Mouse (Mus musculus): ENCODE measurements around the gene Pdzd8.
A peak's percentile ranks its signal among the peaks of the same experiment; 100 is the strongest.

Gene Pdzd8

GRCm38 (mm10) chr19:59363666-59364065 lies 18.1 kb upstream of the Pdzd8 start:
- H3K27me3 ChIP-seq (ENCODE audit: control insufficient read depth, insufficient read depth, low read length, poor library complexity, severe bottlenecking): no peaks in the 10 kb centered on the region; the same call in 1 of the 2 replicates
- H3K36me3 ChIP-seq (ENCODE audit: control insufficient read depth, insufficient read depth, low read length, poor library complexity, severe bottlenecking): no peaks in the 10 kb centered on the region
- no peak for DNase-seq (ENCODE audit: low read depth, low spot score)

- no peaks in the 10 kb centered on the region for H3K36me3 ChIP-seq (ENCODE audit: control insufficient read depth, insufficient read depth, low read length, poor library complexity, severe bottlenecking)
- H3K27me3 ChIP-seq (ENCODE audit: control insufficient read depth, insufficient read depth, low read length, poor library complexity, severe bottlenecking): no peaks in the 10 kb centered on the region; the same call in 1 of the 2 replicates
- DNase-seq (ENCODE audit: low read depth, low spot score): no peak
Observed at GRCm38 (mm10) chr19:59362646-59363045, 17.1 kb upstream of the Pdzd8 start.

- no peak for DNase-seq (ENCODE audit: low read depth, low spot score)
- H3K36me3 ChIP-seq (ENCODE audit: control insufficient read depth, insufficient read depth, low read length, poor library complexity, severe bottlenecking): no peaks in the 10 kb centered on the region
Observed at GRCm38 (mm10) chr19:59360486-59360896, 14.9 kb upstream of the Pdzd8 start.

GRCm38 (mm10) chr19:59359202-59359601 lies 13.6 kb upstream of the Pdzd8 start:
- DNase-seq (ENCODE audit: low read depth, low spot score): no peak
- H3K27me3 ChIP-seq (ENCODE audit: control insufficient read depth, insufficient read depth, low read length, poor library complexity, severe bottlenecking): no peaks in the 10 kb centered on the region
- H3K36me3 ChIP-seq (ENCODE audit: control insufficient read depth, insufficient read depth, low read length, poor library complexity, severe bottlenecking): no peaks in the 10 kb centered on the region

More at GRCm38 (mm10) chr19:59360486-59360896, 14.9 kb upstream of the Pdzd8 start:
- H3K27me3 ChIP-seq (ENCODE audit: control insufficient read depth, insufficient read depth, low read length, poor library complexity, severe bottlenecking): no peaks in the 10 kb centered on the region

- H3K36me3 ChIP-seq (ENCODE audit: control insufficient read depth, insufficient read depth, low read length, poor library complexity, severe bottlenecking): no peaks in the 10 kb centered on the region
- no peak for DNase-seq (ENCODE audit: low read depth, low spot score)
- H3K27me3 ChIP-seq (ENCODE audit: control insufficient read depth, insufficient read depth, low read length, poor library complexity, severe bottlenecking): no peaks in the 10 kb centered on the region
Observed at GRCm38 (mm10) chr19:59357878-59358277, 12.3 kb upstream of the Pdzd8 start.

GRCm38 (mm10) chr19:59356843-59357595 lies 11.4 kb upstream of the Pdzd8 start:
- H3K27me3 ChIP-seq (ENCODE audit: control insufficient read depth, insufficient read depth, low read length, poor library complexity, severe bottlenecking): no peaks in the 10 kb centered on the region
- H3K36me3 ChIP-seq (ENCODE audit: control insufficient read depth, insufficient read depth, low read length, poor library complexity, severe bottlenecking): no peaks in the 10 kb centered on the region
- no peak for DNase-seq (ENCODE audit: low read depth, low spot score)

GRCm38 (mm10) chr19:59356388-59356787 lies 10.8 kb upstream of the Pdzd8 start:
- DNase-seq (ENCODE audit: low read depth, low spot score): no peak
- Histone ChIP-seq H3K27me3 (ENCODE audit: control insufficient read depth, insufficient read depth, low read length, poor library complexity, severe bottlenecking) (no peaks in the 10 kb centered on the region), H3K36me3 (ENCODE audit: control insufficient read depth, insufficient read depth, low read length, poor library complexity, severe bottlenecking) (no peaks in the 10 kb centered on the region)

- DNase-seq (ENCODE audit: low read depth, low spot score): no peak
- no peaks in the 10 kb centered on the region for H3K27me3 ChIP-seq (ENCODE audit: control insufficient read depth, insufficient read depth, low read length, poor library complexity, severe bottlenecking)
- H3K36me3 ChIP-seq (ENCODE audit: control insufficient read depth, insufficient read depth, low read length, poor library complexity, severe bottlenecking): no peaks in the 10 kb centered on the region
Observed at GRCm38 (mm10) chr19:59354906-59355305, 9.3 kb upstream of the Pdzd8 start.

GRCm38 (mm10) chr19:59352760-59353159 lies 7.2 kb upstream of the Pdzd8 start:
- Histone ChIP-seq H3K36me3 (ENCODE audit: control insufficient read depth, insufficient read depth, low read length, poor library complexity, severe bottlenecking) (no peaks in the 10 kb centered on the region), H3K27me3 (ENCODE audit: control insufficient read depth, insufficient read depth, low read length, poor library complexity, severe bottlenecking) (no peaks in the 10 kb centered on the region)
- no peak for DNase-seq (ENCODE audit: low read depth, low spot score)

- H3K36me3 ChIP-seq (ENCODE audit: control insufficient read depth, insufficient read depth, low read length, poor library complexity, severe bottlenecking): no peaks in the 10 kb centered on the region
- no peaks in the 10 kb centered on the region for H3K27me3 ChIP-seq (ENCODE audit: control insufficient read depth, insufficient read depth, low read length, poor library complexity, severe bottlenecking)
- no peak for DNase-seq (ENCODE audit: low read depth, low spot score)
Observed at GRCm38 (mm10) chr19:59351151-59351889, 5.7 kb upstream of the Pdzd8 start.

- Histone ChIP-seq H3K36me3 (ENCODE audit: control insufficient read depth, insufficient read depth, low read length, poor library complexity, severe bottlenecking) (no peaks in the 10 kb centered on the region), H3K27me3 (ENCODE audit: control insufficient read depth, insufficient read depth, low read length, poor library complexity, severe bottlenecking) (no peaks in the 10 kb centered on the region)
- DNase-seq (ENCODE audit: low read depth, low spot score): peak; percentile 61
Observed at GRCm38 (mm10) chr19:59350273-59350903, 4.8 kb upstream of the Pdzd8 start.

- H3K36me3 ChIP-seq (ENCODE audit: control insufficient read depth, insufficient read depth, low read length, poor library complexity, severe bottlenecking): no peaks in the 10 kb centered on the region
- H3K27me3 ChIP-seq (ENCODE audit: control insufficient read depth, insufficient read depth, low read length, poor library complexity, severe bottlenecking): no peaks in the 10 kb centered on the region
- no peak for DNase-seq (ENCODE audit: low read depth, low spot score)
Observed at GRCm38 (mm10) chr19:59349329-59349960, 3.9 kb upstream of the Pdzd8 start.

- Histone ChIP-seq H3K27me3 (ENCODE audit: control insufficient read depth, insufficient read depth, low read length, poor library complexity, severe bottlenecking) (no peaks in the 10 kb centered on the region), H3K36me3 (ENCODE audit: control insufficient read depth, insufficient read depth, low read length, poor library complexity, severe bottlenecking) (no peaks in the 10 kb centered on the region)
- no peak for DNase-seq (ENCODE audit: low read depth, low spot score)
Observed at GRCm38 (mm10) chr19:59346325-59346724, 745 bp upstream of the Pdzd8 start.

- DNase-seq (ENCODE audit: low read depth, low spot score): peak; percentile 74
- no peaks in the 10 kb centered on the region for H3K27me3 ChIP-seq (ENCODE audit: control insufficient read depth, insufficient read depth, low read length, poor library complexity, severe bottlenecking)
Observed at GRCm38 (mm10) chr19:59345081-59345657, 411 bp downstream of the Pdzd8 start.

More at GRCm38 (mm10) chr19:59345081-59345657, 411 bp downstream of the Pdzd8 start:
- H3K36me3 ChIP-seq (ENCODE audit: control insufficient read depth, insufficient read depth, low read length, poor library complexity, severe bottlenecking): no peaks in the 10 kb centered on the region
